In genomic region chr10:68464943-68465342, GRCm38 (mm10) we compare ENCODE assay signal across 9 mouse cellular contexts.
DNase-seq lines count a peak whose midpoint lies in the region; TF ChIP-seq lines count a peak whose summit lies in the region.
"Had no signal": no experiment of that assay in that cellular context is flagged by ENCODE, and none has a peak within 500 bp of the region (broad histone marks: within the 10 kb centered on the region; RNA-seq: fewer than 3 reads in every experiment).

No protein-coding gene starts in this region.

- no peak overlapping the region for H3K4me3 ChIP-seq in ES-E14 (ENCODE audit: insufficient read depth in 1 of 2, low read depth in 1 of 2, low read length in 2 of 2, poor library complexity in 1 of 2, severe bottlenecking in 1 of 2)
- H3K4me3 ChIP-seq in spleen, adult 2 months (ENCODE audit: extremely low read depth, insufficient read depth, insufficient read length) = no peak overlapping the region
- H3K4me3 ChIP-seq: limb, embryonic 15.5 days had no signal

- WGBS in spleen, adult 2 months = 49% methylated on average over 7 of the region's 7 CpGs

- peak; percentile 70 to 72 for DNase-seq in B cell, adult 2 months
- peak; percentile 41 for DNase-seq in ES-E14 (ENCODE audit: low read depth, low spot score)
- DNase-seq in cerebellum, postnatal 25 days = peak; percentile 53 to 78
- DNase-seq in gastrocnemius, postnatal 4 days (ENCODE audit: low spot score in 2 of 2) = peak; percentile 80 to 91
- DNase-seq in layer of hippocampus, adult 9-11 months = peak; percentile 54
- peak; percentile 79 for DNase-seq in lung, postnatal 25 days (ENCODE audit: low spot score)
- DNase-seq in spleen, adult 2 months (ENCODE audit: low read depth in 1 of 2, low spot score in 2 of 2) = peak in 1 of 2 experiments; percentile 59
- DNase-seq in c-Kit-positive CD71-positive TER-119-positive erythroid progenitor cells, embryonic 14.5 days (ENCODE audit: low spot score) = no peak

- H3K27ac ChIP-seq in ES-E14 (ENCODE audit: insufficient read depth, low read depth, low read length, poor library complexity, severe bottlenecking) = no peak overlapping the region
- no peak overlapping the region for H3K27ac ChIP-seq in spleen, adult 2 months (ENCODE audit: insufficient read depth, low read length)
- H3K27ac ChIP-seq: limb, embryonic 15.5 days had no signal

- no peaks in the 10 kb centered on the region for H3K9me3 ChIP-seq in ES-E14 (ENCODE audit: control insufficient read depth, insufficient read depth, low read depth, low read length)
- H3K9me3 ChIP-seq: limb, embryonic 15.5 days had no signal

- no peaks in the 10 kb centered on the region for H3K27me3 ChIP-seq in spleen, adult 2 months (ENCODE audit: control insufficient read depth, insufficient read depth, low read length)
- H3K27me3 ChIP-seq: limb, embryonic 15.5 days had no signal

- in situ Hi-C loops in ES-E14 (cut with MboI; ENCODE audit: low sequenced_read_pairs in 2 of 2, unreplicated experiment in 2 of 2) = no loop called here

- TF ChIP-seq CTCF in spleen, adult 2 months (IDR thresholded peaks at IDR 0.05; ENCODE audit: extremely low read depth, insufficient read depth, insufficient read length, insufficient replicate concordance) = peak; percentile 60; the same call in 1 of the 2 replicates

- no peak for TF ChIP-seq POLR2A in spleen, adult 2 months (IDR thresholded peaks at IDR 0.05; ENCODE audit: low read depth, low read length)

- no peaks in the 10 kb centered on the region for H3K36me3 ChIP-seq in ES-E14 (ENCODE audit: control insufficient read depth, insufficient read depth, low read length, poor library complexity, severe bottlenecking)
- H3K36me3 ChIP-seq in spleen, adult 2 months (ENCODE audit: control insufficient read depth, insufficient read depth, low read length) = no peaks in the 10 kb centered on the region
- H3K36me3 ChIP-seq: limb, embryonic 15.5 days had no signal

- H3K4me1 ChIP-seq in ES-E14 (ENCODE audit: control insufficient read depth in 2 of 2, insufficient read depth in 2 of 2, low read length in 2 of 2, poor library complexity in 1 of 2) = no peaks in the 10 kb centered on the region
- no peaks in the 10 kb centered on the region for H3K4me1 ChIP-seq in spleen, adult 2 months (ENCODE audit: control insufficient read depth, insufficient read depth, insufficient read length)
- H3K4me1 ChIP-seq: limb, embryonic 15.5 days had no signal

- H3K9ac ChIP-seq in ES-E14 (ENCODE audit: insufficient read depth, low read depth, low read length, poor library complexity, severe bottlenecking) = no peak overlapping the region
- H3K9ac ChIP-seq: limb, embryonic 15.5 days had no signal

TF ChIP-seq in ES-E14, 5 proteins besides CTCF, POLR2A, EP300 and RAD21:
- TF ChIP-seq MAFK (IDR thresholded peaks at IDR 0.05; ENCODE audit: insufficient read depth, low read depth, low read length) = peak; percentile 97
- TF ChIP-seq CHD2 (IDR thresholded peaks at IDR 0.05; ENCODE audit: low read depth, low read length) = no peak
TF ChIP-seq in ES-E14: peak in this region for 1.
